Mouse (Mus musculus): ENCODE measurements around the gene Plagl1. TPM values are rescaled to one million over a fixed set of nuclear protein-coding genes. Genes with fewer than 3 reads are reported as not detected.
A peak's percentile ranks its signal among the peaks of the same experiment; 100 is the strongest.

Plagl1 gene
- polyA plus RNA-seq, 1 experiment from 2014 or later, result 52.2 TPM

- H3K9me3 ChIP-seq (replicated peaks; ENCODE audit: low read length), result no peaks in the 10 kb centered on the region
- H3K27me3 ChIP-seq (ENCODE audit: insufficient read depth, low read length), result no peaks in the 10 kb centered on the region
- 64% methylated on average over 4 of the region's 4 CpGs for WGBS
- no peaks in the 10 kb centered on the region for H3K4me1 ChIP-seq (replicated peaks; ENCODE audit: insufficient read depth, low read length)
- TF ChIP-seq CTCF (IDR thresholded peaks at IDR 0.05; ENCODE audit: low read depth), result no peak
- no peak overlapping the region for H3K4me3 ChIP-seq (replicated peaks; ENCODE audit: low read depth, low read length)
- no peak overlapping the region for H3K4me2 ChIP-seq (ENCODE audit: low read length)
- no peak overlapping the region for H3K9ac ChIP-seq (ENCODE audit: low read depth, low read length)
- ATAC-seq (replicated peaks; ENCODE audit: low FRiP score, low read depth), result no peak
- no peak overlapping the region for H3K27ac ChIP-seq
- DNase-seq (ENCODE audit: low spot score), result no peak
- no peaks in the 10 kb centered on the region for H3K36me3 ChIP-seq (ENCODE audit: insufficient read depth, low read length)
Observed at GRCm38 (mm10) chr10:13102360-13102759, 42.1 kb downstream of the Plagl1 start.

GRCm38 (mm10) chr10:13103838-13104237, 43.5 kb downstream of the Plagl1 start:
- no peak for TF ChIP-seq CTCF (IDR thresholded peaks at IDR 0.05; ENCODE audit: low read depth)
- ATAC-seq (replicated peaks; ENCODE audit: low FRiP score, low read depth), result no peak
- no peak overlapping the region for H3K9ac ChIP-seq (ENCODE audit: low read depth, low read length)
- no peaks in the 10 kb centered on the region for H3K4me1 ChIP-seq (replicated peaks; ENCODE audit: insufficient read depth, low read length)
- H3K9me3 ChIP-seq (replicated peaks; ENCODE audit: low read length), result no peaks in the 10 kb centered on the region
- H3K4me3 ChIP-seq (replicated peaks; ENCODE audit: low read depth, low read length), result no peak overlapping the region
- H3K4me2 ChIP-seq (ENCODE audit: low read length), result no peak overlapping the region
- no peak overlapping the region for H3K27ac ChIP-seq
- no peaks in the 10 kb centered on the region for H3K27me3 ChIP-seq (ENCODE audit: insufficient read depth, low read length)
- H3K36me3 ChIP-seq (ENCODE audit: insufficient read depth, low read length), result no peaks in the 10 kb centered on the region
- no peak for DNase-seq (ENCODE audit: low spot score)
- 54% methylated on average over 4 of the region's 4 CpGs for WGBS

DNA sequence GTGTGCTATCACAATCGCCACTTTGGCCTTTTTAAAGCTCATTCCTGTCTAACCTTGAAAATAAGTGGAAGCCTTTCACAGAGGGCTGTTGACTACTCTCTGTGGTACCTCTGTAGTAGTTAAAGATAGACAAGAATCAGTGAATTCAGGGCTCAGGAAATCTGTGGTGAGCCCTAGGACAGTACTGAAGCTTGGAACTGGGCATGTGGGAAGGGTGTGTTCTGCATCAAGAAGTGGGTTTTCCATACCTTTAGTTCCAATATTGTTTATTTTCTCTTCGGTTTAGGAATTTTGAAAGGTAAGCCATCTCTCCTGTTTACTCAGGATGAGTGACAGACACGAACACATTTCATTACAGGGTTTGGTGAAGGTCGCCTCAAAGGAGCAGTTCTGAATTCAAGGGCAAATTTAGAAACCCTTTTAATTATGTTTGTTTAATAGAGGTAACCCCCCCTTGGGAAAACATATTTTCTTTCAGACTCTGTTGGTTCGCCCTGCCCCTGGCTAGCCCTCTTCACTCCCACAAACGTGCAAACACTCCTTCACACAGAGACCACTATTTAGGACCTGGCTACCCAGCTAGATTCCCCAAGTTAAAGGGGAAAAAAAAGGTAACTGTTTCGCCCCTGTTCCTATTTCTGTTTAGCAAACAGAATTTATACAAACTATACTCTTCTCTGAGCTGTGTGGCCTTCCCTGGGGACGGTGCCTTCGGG, 46.8 kb downstream of the Plagl1 start:
- TF ChIP-seq CTCF (IDR thresholded peaks at IDR 0.05; ENCODE audit: low read depth), result no peak
- Histone ChIP-seq H3K36me3 (ENCODE audit: insufficient read depth, low read length) (no peaks in the 10 kb centered on the region), H3K4me2 (ENCODE audit: low read length) (no peak overlapping the region), H3K4me3 (replicated peaks; ENCODE audit: low read depth, low read length) (no peak overlapping the region), H3K4me1 (replicated peaks; ENCODE audit: insufficient read depth, low read length) (no peaks in the 10 kb centered on the region; the same call in 1 of the 2 replicates), H3K9me3 (replicated peaks; ENCODE audit: low read length) (no peaks in the 10 kb centered on the region), H3K27ac (no peak overlapping the region), H3K9ac (ENCODE audit: low read depth, low read length) (no peak overlapping the region), H3K27me3 (ENCODE audit: insufficient read depth, low read length) (no peaks in the 10 kb centered on the region)
- DNase-seq (ENCODE audit: low spot score) (no peak), ATAC-seq (replicated peaks; ENCODE audit: low FRiP score, low read depth) (no peak)
- WGBS, result 49% methylated on average over 9 of the region's 9 CpGs

DNA sequence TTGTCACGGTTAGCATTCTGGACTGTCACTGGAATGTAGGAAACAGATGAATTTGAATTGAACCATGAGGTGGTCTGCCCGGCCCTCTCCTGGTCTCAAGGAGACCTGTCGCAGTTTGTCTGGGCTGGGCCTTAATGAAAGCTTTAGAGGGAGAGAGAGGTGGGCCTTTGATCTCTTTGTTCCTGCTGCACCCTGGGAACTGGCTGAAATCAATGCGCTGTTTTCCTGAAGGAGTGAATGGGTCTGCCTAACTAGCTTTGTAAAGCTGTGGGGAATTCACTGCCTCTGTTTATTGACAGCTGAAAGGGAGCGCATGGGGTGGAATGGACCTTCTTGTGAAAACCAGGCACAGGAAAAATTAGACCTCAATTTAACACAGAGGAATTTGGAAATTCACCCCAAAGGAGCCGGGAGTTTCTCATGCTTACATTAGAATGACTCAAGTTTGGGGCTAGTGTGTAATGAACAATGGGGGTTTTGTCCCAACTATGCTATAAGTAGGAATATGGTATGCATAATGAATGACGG, 47.8 kb downstream of the Plagl1 start:
- Histone ChIP-seq H3K4me2 (ENCODE audit: low read length) (no peak overlapping the region), H3K4me1 (replicated peaks; ENCODE audit: insufficient read depth, low read length) (peaks cover 9% of the 10 kb centered on the region), H3K9me3 (replicated peaks; ENCODE audit: low read length) (no peaks in the 10 kb centered on the region), H3K27ac (no peak overlapping the region), H3K36me3 (ENCODE audit: insufficient read depth, low read length) (no peaks in the 10 kb centered on the region), H3K9ac (ENCODE audit: low read depth, low read length) (no peak overlapping the region), H3K4me3 (replicated peaks; ENCODE audit: low read depth, low read length) (no peak overlapping the region), H3K27me3 (ENCODE audit: insufficient read depth, low read length) (no peaks in the 10 kb centered on the region)
- WGBS, result 31% methylated on average over 7 of the region's 7 CpGs
- no peak for TF ChIP-seq CTCF (IDR thresholded peaks at IDR 0.05; ENCODE audit: low read depth)
- ATAC-seq (replicated peaks; ENCODE audit: low FRiP score, low read depth) (no peak), DNase-seq (ENCODE audit: low spot score) (no peak)

GRCm38 (mm10) chr10:13108847-13109246, 48.5 kb downstream of the Plagl1 start:
- H3K9ac ChIP-seq (ENCODE audit: low read depth, low read length), result no peak overlapping the region
- H3K4me3 ChIP-seq (replicated peaks; ENCODE audit: low read depth, low read length), result no peak overlapping the region
- H3K4me2 ChIP-seq (ENCODE audit: low read length), result no peak overlapping the region
- no peaks in the 10 kb centered on the region for H3K9me3 ChIP-seq (replicated peaks; ENCODE audit: low read length)
- no peak overlapping the region for H3K27ac ChIP-seq
- H3K27me3 ChIP-seq (ENCODE audit: insufficient read depth, low read length), result no peaks in the 10 kb centered on the region
- ATAC-seq (replicated peaks; ENCODE audit: low FRiP score, low read depth) (no peak), DNase-seq (ENCODE audit: low spot score) (peak; percentile 67)
- H3K36me3 ChIP-seq (ENCODE audit: insufficient read depth, low read length), result no peaks in the 10 kb centered on the region
- no peak for TF ChIP-seq CTCF (IDR thresholded peaks at IDR 0.05; ENCODE audit: low read depth)
- peaks cover 9% of the 10 kb centered on the region for H3K4me1 ChIP-seq (replicated peaks; ENCODE audit: insufficient read depth, low read length)
- 38% methylated on average over 4 of the region's 4 CpGs for WGBS

- no peak for DNase-seq (ENCODE audit: low spot score)
- no peak for TF ChIP-seq CTCF (IDR thresholded peaks at IDR 0.05; ENCODE audit: low read depth)
- peak; percentile 71 for ATAC-seq (replicated peaks; ENCODE audit: low FRiP score, low read depth)
- Histone ChIP-seq H3K9me3 (replicated peaks; ENCODE audit: low read length) (no peaks in the 10 kb centered on the region), H3K9ac (ENCODE audit: low read depth, low read length) (no peak overlapping the region), H3K36me3 (ENCODE audit: insufficient read depth, low read length) (0 out of 2 replicates have a peak, but pooled peaks cover 1% of the 10 kb centered on the region), H3K4me3 (replicated peaks; ENCODE audit: low read depth, low read length) (no peak overlapping the region), H3K4me2 (ENCODE audit: low read length) (no peak overlapping the region), H3K27ac (no peak overlapping the region), H3K27me3 (ENCODE audit: insufficient read depth, low read length) (no peaks in the 10 kb centered on the region), H3K4me1 (replicated peaks; ENCODE audit: insufficient read depth, low read length) (peaks cover 9% of the 10 kb centered on the region)
- WGBS, result 45% methylated on average over 1 of the region's 1 CpGs
Observed at GRCm38 (mm10) chr10:13109781-13110180, 49.5 kb downstream of the Plagl1 start.

All from kidney, postnatal 0 days (tissue).